30 mouse cellular contexts compared by ENCODE assay signal in the genomic region with DNA sequence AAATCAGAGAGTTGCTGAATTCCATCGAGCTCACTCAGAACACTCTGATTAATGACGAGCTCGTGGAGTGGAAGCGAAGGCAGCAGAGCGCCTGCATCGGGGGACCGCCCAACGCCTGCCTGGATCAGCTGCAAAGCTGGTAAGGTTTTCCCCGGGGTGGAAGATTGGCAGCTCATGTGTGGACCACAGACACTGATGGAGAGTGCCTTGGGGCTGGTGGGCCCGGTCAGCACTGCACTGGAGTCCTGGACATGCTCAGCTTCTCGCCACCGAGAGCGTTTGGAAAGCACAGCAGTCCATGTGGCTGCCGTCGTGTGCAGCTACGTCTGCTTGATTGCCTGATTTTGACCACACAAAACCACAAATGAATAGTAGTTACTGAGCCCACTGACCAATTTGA. TPM values are rescaled to one million over a fixed set of nuclear protein-coding genes. Genes with fewer than 3 reads are reported as not detected.
DNase-seq lines count a peak whose midpoint lies in the region; ATAC-seq and TF ChIP-seq lines count a peak whose summit lies in the region.
"Had no signal": no experiment of that assay in that cellular context is flagged by ENCODE, and none has a peak within 500 bp of the region (broad histone marks: within the 10 kb centered on the region; RNA-seq: fewer than 3 reads in every experiment).

No protein-coding gene starts in this region.

- TF ChIP-seq RAD21 in CH12.LX (IDR thresholded peaks at IDR 0.05; ENCODE audit: low read depth, low read length) = no peak

- TF ChIP-seq POLR2A in CH12.LX (IDR thresholded peaks at IDR 0.05; ENCODE audit: low read depth, low read length) = no peak

- no peak for TF ChIP-seq EP300 in CH12.LX (IDR thresholded peaks at IDR 0.05; ENCODE audit: low read length)

- intact Hi-C loops in left cerebral cortex, postnatal 36 days (cut with DNase I) = no loop called here

- in situ Hi-C loops in CH12.LX (cut with MboI; ENCODE audit: low pct_ligation_motif_present, low pct_unique_long_range_greater_than_20kb, low sequenced_read_pairs) = no loop called here

- H3K4me1 ChIP-seq in hindbrain, embryonic 10.5 days (replicated peaks) = peaks cover 6% of the 10 kb centered on the region; the same call in 1 of the 2 replicates
- H3K4me1 ChIP-seq in hindbrain, embryonic 14.5 days (replicated peaks; ENCODE audit: control insufficient read depth, insufficient read depth, low read length) = no peaks in the 10 kb centered on the region
- peaks cover 19 to 82% of the 10 kb centered on the region in 2 experiments for H3K4me1 ChIP-seq in CH12.LX (ENCODE audit: control insufficient read depth in 1 of 2, insufficient read depth in 2 of 2)
- 0 out of 2 replicates have a peak, but pooled peaks cover 7% of the 10 kb centered on the region for H3K4me1 ChIP-seq in hindbrain, embryonic 12.5 days
- H3K4me1 ChIP-seq: liver, embryonic 12.5 days; neural tube, embryonic 12.5 days had no signal

- H3K9ac ChIP-seq in hindbrain, embryonic 14.5 days = no peak overlapping the region
- H3K9ac ChIP-seq in CH12.LX (ENCODE audit: insufficient read depth, low read depth) = no peak overlapping the region
- no peak overlapping the region for H3K9ac ChIP-seq in hindbrain, embryonic 12.5 days
- H3K9ac ChIP-seq: kidney, embryonic 15.5 days; liver, embryonic 12.5 days; liver, postnatal 0 days; neural tube, embryonic 12.5 days had no signal

- 0 out of 2 replicates have a peak, but pooled peaks cover 6% of the 10 kb centered on the region for H3K79me2 ChIP-seq in CH12.LX (replicated peaks; ENCODE audit: control insufficient read depth, extremely low read depth, insufficient read depth, poor library complexity, severe bottlenecking)

- peak; percentile 25 for DNase-seq in hindbrain, embryonic 10.5 days (ENCODE audit: low spot score)
- no peak for DNase-seq in hindbrain, embryonic 14.5 days (ENCODE audit: low spot score)
- no peak for DNase-seq in CH12.LX (ENCODE audit: extremely low read depth)
- peak; percentile 12 for DNase-seq in retina, embryonic 14.5 days (ENCODE audit: low spot score)
- DNase-seq in left cerebral cortex, postnatal 36 days (ENCODE audit: low spot score in 2 of 2) = no peak
- no peak for DNase-seq in layer of hippocampus, postnatal 25 days (ENCODE audit: extremely low spot score in 1 of 2, low spot score in 1 of 2)
- DNase-seq: adrenal gland, postnatal 14 days; cerebellum, adult 11-12 months; cerebellum, adult 9-11 months; embryo, embryonic 11 days; gastrocnemius, postnatal 14 days; heart, postnatal 36 days; kidney, adult 11 months; kidney, postnatal 25 days; left cerebral cortex, postnatal 4 days; liver, postnatal 0 days; midbrain, embryonic 14.5 days; right cerebral cortex, adult 18-20 months; spleen, adult 18-20 months; thymus, postnatal 14 days had no signal

- no peaks in the 10 kb centered on the region for H3K9me3 ChIP-seq in hindbrain, embryonic 10.5 days
- H3K9me3 ChIP-seq in hindbrain, embryonic 14.5 days (ENCODE audit: control insufficient read depth, low read length) = no peaks in the 10 kb centered on the region
- H3K9me3 ChIP-seq in CH12.LX (replicated peaks; ENCODE audit: low read length) = no peaks in the 10 kb centered on the region
- no peaks in the 10 kb centered on the region for H3K9me3 ChIP-seq in hindbrain, embryonic 12.5 days (replicated peaks)
- H3K9me3 ChIP-seq: kidney, embryonic 15.5 days; liver, embryonic 12.5 days; neural tube, embryonic 12.5 days had no signal

- no peak for ATAC-seq in hindbrain, embryonic 14.5 days (ENCODE audit: low FRiP score)
- 0 out of 2 replicates have a peak, but pooled peaks have one; percentile 50 for ATAC-seq in hindbrain, embryonic 12.5 days (ENCODE audit: low FRiP score)
- ATAC-seq: forebrain, embryonic 14.5 days; inflammation-experienced regulatory T-cells, adult 6 months; liver, embryonic 12.5 days; liver, postnatal 0 days; lung, postnatal 0 days; Patski had no signal

- no peak for TF ChIP-seq CTCF in CH12.LX (conservative IDR thresholded peaks at IDR 0.05 in 1 of 2, IDR thresholded peaks at IDR 0.05 in 1 of 2; ENCODE audit: low read depth in 2 of 2, low read length in 2 of 2)

- H3K4me2 ChIP-seq in hindbrain, embryonic 14.5 days (replicated peaks) = no peak overlapping the region
- no peak overlapping the region for H3K4me2 ChIP-seq in CH12.LX (ENCODE audit: insufficient read depth, low read depth, poor library complexity, severe bottlenecking)
- no peak overlapping the region for H3K4me2 ChIP-seq in hindbrain, embryonic 12.5 days (replicated peaks)
- H3K4me2 ChIP-seq: heart, embryonic 11.5 days; kidney, embryonic 15.5 days; liver, embryonic 12.5 days; neural tube, embryonic 12.5 days had no signal

- dilution Hi-C loops in CH12.LX (cut with MboI; ENCODE audit: extremely low pct_ligation_motif_present, extremely low pct_unique_long_range_greater_than_20kb, low sequenced_read_pairs) = no loop called here

- H3K4me3 ChIP-seq in hindbrain, embryonic 10.5 days = no peak overlapping the region
- no peak overlapping the region for H3K4me3 ChIP-seq in hindbrain, embryonic 14.5 days (replicated peaks; ENCODE audit: low read length)
- no peak overlapping the region for H3K4me3 ChIP-seq in CH12.LX (replicated peaks in 1 of 3; ENCODE audit: low read depth in 2 of 3, low read length in 2 of 3, poor library complexity in 1 of 3)
- H3K4me3 ChIP-seq in hindbrain, embryonic 12.5 days = no peak overlapping the region
- H3K4me3 ChIP-seq: kidney, embryonic 15.5 days; liver, embryonic 12.5 days; neural tube, embryonic 12.5 days had no signal

- H3K27ac ChIP-seq in hindbrain, embryonic 10.5 days = no peak overlapping the region
- H3K27ac ChIP-seq in hindbrain, embryonic 14.5 days = no peak overlapping the region
- peak overlapping the region; percentile 8; the same call in 1 of the 2 replicates for H3K27ac ChIP-seq in CH12.LX (ENCODE audit: insufficient read depth, low read depth)
- H3K27ac ChIP-seq in hindbrain, embryonic 12.5 days = no peak overlapping the region
- H3K27ac ChIP-seq: kidney, embryonic 15.5 days; liver, embryonic 12.5 days; macrophage; neural tube, embryonic 12.5 days had no signal

- WGBS in hindbrain, embryonic 10.5 days = 73% methylated on average over 16 of the region's 16 CpGs
- WGBS in hindbrain, embryonic 14.5 days = 45% methylated on average over 16 of the region's 16 CpGs
- WGBS in hindbrain, embryonic 12.5 days = 61% methylated on average over 16 of the region's 16 CpGs

- H3K27me3 ChIP-seq in hindbrain, embryonic 10.5 days (ENCODE audit: insufficient read depth, poor library complexity, severe bottlenecking) = no peaks in the 10 kb centered on the region
- no peaks in the 10 kb centered on the region for H3K27me3 ChIP-seq in hindbrain, embryonic 14.5 days (ENCODE audit: control insufficient read depth, insufficient read depth, low read length)
- no peaks in the 10 kb centered on the region for H3K27me3 ChIP-seq in CH12.LX (replicated peaks)
- no peaks in the 10 kb centered on the region for H3K27me3 ChIP-seq in hindbrain, embryonic 12.5 days
- H3K27me3 ChIP-seq: kidney, embryonic 15.5 days; liver, embryonic 12.5 days; neural tube, embryonic 12.5 days; Patski had no signal

- H3K36me3 ChIP-seq in hindbrain, embryonic 10.5 days = peaks cover 7% of the 10 kb centered on the region; the same call in 1 of the 2 replicates
- H3K36me3 ChIP-seq in hindbrain, embryonic 14.5 days (replicated peaks; ENCODE audit: control insufficient read depth, insufficient read depth) = no peaks in the 10 kb centered on the region
- H3K36me3 ChIP-seq in CH12.LX (replicated peaks in 1 of 2; ENCODE audit: control insufficient read depth in 1 of 2, insufficient read depth in 1 of 2, low read length in 1 of 2) = peaks cover 75 to 83% of the 10 kb centered on the region in 2 experiments
- H3K36me3 ChIP-seq in hindbrain, embryonic 12.5 days = no peaks in the 10 kb centered on the region

TF ChIP-seq in CH12.LX, 34 proteins besides CTCF, POLR2A, EP300 and RAD21:
- TF ChIP-seq SIN3A (IDR thresholded peaks at IDR 0.05; ENCODE audit: low read length) = no peak
- TF ChIP-seq PAX5 (IDR thresholded peaks at IDR 0.05; ENCODE audit: low read length) = no peak
- no peak for TF ChIP-seq JUND (conservative IDR thresholded peaks at IDR 0.05; ENCODE audit: low read depth, low read length)
- TF ChIP-seq USF1 (IDR thresholded peaks at IDR 0.05; ENCODE audit: low read depth, low read length) = no peak
- TF ChIP-seq E2F4 (IDR thresholded peaks at IDR 0.05; ENCODE audit: insufficient replicate concordance, low read depth, low read length) = no peak
- no peak for TF ChIP-seq MXI1 (IDR thresholded peaks at IDR 0.05; ENCODE audit: low read depth, low read length)
- no peak for TF ChIP-seq TCF12 (IDR thresholded peaks at IDR 0.05; ENCODE audit: low read depth, low read length)
- TF ChIP-seq CHD1 (IDR thresholded peaks at IDR 0.05; ENCODE audit: low read depth, low read length) = no peak
- TF ChIP-seq ETS1 (conservative IDR thresholded peaks at IDR 0.05; ENCODE audit: low read depth, low read length) = no peak

RNA-seq across cellular contexts. Expression of a gene that starts 18.1 kb away (rescaled TPM):
- 11.1 and 13.6 TPM in 2 replicates for polyA plus RNA-seq in hindbrain, embryonic 10.5 days (2016; fragmentation: Nextera tagmentation; extraction: Ambion mirVana)
- 13.9 and 17.3 TPM in 2 replicates for polyA plus RNA-seq in hindbrain, embryonic 14.5 days (2014; fragmentation: Nextera tagmentation; extraction: Ambion mirVana)
- total RNA-seq in CH12.LX (2012; rRNA removed) (119 and 143 TPM in 2 replicates), CH12.LX (2014; rRNA removed) (179 and 190 TPM in 2 replicates)
- polyA plus RNA-seq in CH12.LX (2012; ENCODE audit: insufficient read length, low read depth) = 94.6 and 101 TPM in 2 replicates
- 17.9 and 19.2 TPM in 2 replicates for polyA plus RNA-seq in hindbrain, embryonic 12.5 days (2016; fragmentation: Nextera tagmentation; extraction: Ambion mirVana)
- total RNA-seq in left cerebral cortex, postnatal 36 days (2021) = 10 to 100 TPM; 19.1 to 19.8 TPM
- total RNA-seq in layer of hippocampus, postnatal 25 days (2021) = 10 to 100 TPM; 17.4 to 19.9 TPM

Comparison
In these comparisons a context has a peak if more than half of its experiments do, and no peak if none do; other contexts are left out.
1. DNase-seq: peak in hindbrain, embryonic 10.5 days (single experiment) and retina, embryonic 14.5 days (single experiment); none in hindbrain, embryonic 14.5 days (single experiment), CH12.LX (single experiment), left cerebral cortex, postnatal 36 days (0 of 2) and layer of hippocampus, postnatal 25 days (0 of 2).